Mouse (Mus musculus): ENCODE data around the gene Epb41l4b. TPM values are rescaled to one million over a fixed set of nuclear protein-coding genes. Genes with fewer than 3 reads are reported as not detected.

Epb41l4b gene
- polyA plus RNA-seq, 1 experiment from 2014 or later, result 4.5 TPM

GRCm38 (mm10) chr4:57049281-57049921 is 93.8 kb downstream of the Epb41l4b start:
- Histone ChIP-seq H3K27ac (replicated peaks) (no peak overlapping the region), H3K9me3 (replicated peaks) (no peaks in the 10 kb centered on the region), H3K4me2 (no peak overlapping the region), H3K9ac (replicated peaks) (no peak overlapping the region), H3K36me3 (peaks cover 2% of the 10 kb centered on the region; the same call in 1 of the 2 replicates), H3K27me3 (replicated peaks) (no peaks in the 10 kb centered on the region), H3K4me3 (replicated peaks) (no peak overlapping the region), H3K4me1 (peaks cover 10% of the 10 kb centered on the region)
- no peak for ATAC-seq (ENCODE audit: low FRiP score)
- WGBS, result 53% methylated on average over 5 of the region's 5 CpGs

GRCm38 (mm10) chr4:57048566-57048965 is 94.7 kb downstream of the Epb41l4b start:
- 51% methylated on average over 6 of the region's 6 CpGs for WGBS
- H3K27ac ChIP-seq (replicated peaks), result no peak overlapping the region
- H3K9ac ChIP-seq (replicated peaks), result no peak overlapping the region
- H3K4me2 ChIP-seq, result no peak overlapping the region
- peaks cover 2% of the 10 kb centered on the region; the same call in 1 of the 2 replicates for H3K36me3 ChIP-seq
- no peak overlapping the region for H3K4me3 ChIP-seq (replicated peaks)
- H3K9me3 ChIP-seq (replicated peaks), result no peaks in the 10 kb centered on the region
- ATAC-seq (ENCODE audit: low FRiP score), result no peak
- no peaks in the 10 kb centered on the region for H3K27me3 ChIP-seq (replicated peaks)
- H3K4me1 ChIP-seq, result peaks cover 9% of the 10 kb centered on the region

GRCm38 (mm10) chr4:57046160-57046571 is 97.1 kb downstream of the Epb41l4b start:
- no peaks in the 10 kb centered on the region for H3K27me3 ChIP-seq (replicated peaks)
- no peak overlapping the region for H3K4me3 ChIP-seq (replicated peaks)
- H3K4me2 ChIP-seq, result no peak overlapping the region
- no peak overlapping the region for H3K27ac ChIP-seq (replicated peaks)
- peaks cover 2% of the 10 kb centered on the region; the same call in 1 of the 2 replicates for H3K36me3 ChIP-seq
- 0 out of 2 replicates have a peak, but pooled peaks cover 2% of the 10 kb centered on the region for H3K9me3 ChIP-seq (replicated peaks)
- peaks cover 3% of the 10 kb centered on the region; the same call in 1 of the 2 replicates for H3K4me1 ChIP-seq
- no peak overlapping the region for H3K9ac ChIP-seq (replicated peaks)
- 51% methylated on average over 9 of the region's 9 CpGs for WGBS
- ATAC-seq (ENCODE audit: low FRiP score), result no peak

GRCm38 (mm10) chr4:57043621-57044020 is 99.6 kb downstream of the Epb41l4b start:
- Histone ChIP-seq H3K9me3 (replicated peaks) (0 out of 2 replicates have a peak, but pooled peaks cover 2% of the 10 kb centered on the region), H3K4me1 (peaks cover 15% of the 10 kb centered on the region), H3K4me3 (replicated peaks) (no peak overlapping the region), H3K36me3 (peaks cover 2% of the 10 kb centered on the region; the same call in 1 of the 2 replicates), H3K27ac (replicated peaks) (no peak overlapping the region), H3K9ac (replicated peaks) (no peak overlapping the region), H3K27me3 (replicated peaks) (no peaks in the 10 kb centered on the region), H3K4me2 (no peak overlapping the region)
- 94% methylated on average over 8 of the region's 8 CpGs for WGBS
- ATAC-seq (ENCODE audit: low FRiP score), result no peak

GRCm38 (mm10) chr4:57041661-57042060 is 101.6 kb downstream of the Epb41l4b start:
- no peak overlapping the region for H3K4me3 ChIP-seq (replicated peaks)
- no peak overlapping the region for H3K4me2 ChIP-seq
- no peak for ATAC-seq (ENCODE audit: low FRiP score)
- H3K9ac ChIP-seq (replicated peaks), result no peak overlapping the region
- peaks cover 2% of the 10 kb centered on the region; the same call in 1 of the 2 replicates for H3K36me3 ChIP-seq
- H3K9me3 ChIP-seq (replicated peaks), result 0 out of 2 replicates have a peak, but pooled peaks cover 2% of the 10 kb centered on the region
- no peaks in the 10 kb centered on the region for H3K27me3 ChIP-seq (replicated peaks)
- 92% methylated on average over 6 of the region's 6 CpGs for WGBS
- H3K27ac ChIP-seq (replicated peaks), result no peak overlapping the region
- H3K4me1 ChIP-seq, result peaks cover 15% of the 10 kb centered on the region

- H3K4me1 ChIP-seq, result peaks cover 15% of the 10 kb centered on the region
These were observed 102.0 kb downstream of the Epb41l4b start for GRCm38 (mm10) chr4:57041211-57041610.

DNA sequence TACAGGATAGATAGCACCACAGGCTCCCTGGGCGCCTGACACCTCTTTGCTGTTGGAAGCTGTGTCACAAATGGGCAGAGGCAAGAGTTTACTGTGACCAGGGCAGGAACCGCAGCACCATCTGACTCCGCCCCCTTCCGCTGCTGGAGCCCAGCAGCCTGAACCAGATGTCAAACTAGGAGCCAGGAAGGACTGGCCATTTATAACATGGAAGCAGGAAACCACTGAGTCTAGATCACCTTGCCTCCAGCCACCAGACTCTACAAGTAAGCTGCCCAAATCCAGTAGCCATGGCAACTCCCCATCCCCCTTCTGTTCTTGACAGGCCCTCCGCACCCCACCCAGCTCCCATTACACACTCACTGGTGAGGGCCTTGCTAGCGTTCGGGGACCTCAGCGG is 102.8 kb downstream of the Epb41l4b start:
- ATAC-seq (ENCODE audit: low FRiP score), result no peak
- no peak overlapping the region for H3K27ac ChIP-seq (replicated peaks)
- peaks cover 2% of the 10 kb centered on the region; the same call in 1 of the 2 replicates for H3K36me3 ChIP-seq
- WGBS, result 75% methylated on average over 8 of the region's 8 CpGs
- no peaks in the 10 kb centered on the region for H3K27me3 ChIP-seq (replicated peaks)
- H3K4me1 ChIP-seq, result peaks cover 15% of the 10 kb centered on the region
- no peak overlapping the region for H3K9ac ChIP-seq (replicated peaks)
- H3K9me3 ChIP-seq (replicated peaks), result 0 out of 2 replicates have a peak, but pooled peaks cover 2% of the 10 kb centered on the region
- no peak overlapping the region for H3K4me2 ChIP-seq
- no peak overlapping the region for H3K4me3 ChIP-seq (replicated peaks)

More at GRCm38 (mm10) chr4:57041211-57041610, 102.0 kb downstream of the Epb41l4b start:
- Histone ChIP-seq H3K9me3 (replicated peaks) (0 out of 2 replicates have a peak, but pooled peaks cover 2% of the 10 kb centered on the region), H3K4me3 (replicated peaks) (no peak overlapping the region), H3K27ac (replicated peaks) (no peak overlapping the region), H3K36me3 (peaks cover 2% of the 10 kb centered on the region; the same call in 1 of the 2 replicates), H3K4me2 (no peak overlapping the region), H3K9ac (replicated peaks) (no peak overlapping the region), H3K27me3 (replicated peaks) (no peaks in the 10 kb centered on the region)
- no peak for ATAC-seq (ENCODE audit: low FRiP score)
- 91% methylated on average over 4 of the region's 4 CpGs for WGBS

- Histone ChIP-seq H3K9me3 (replicated peaks) (0 out of 2 replicates have a peak, but pooled peaks cover 2% of the 10 kb centered on the region), H3K4me2 (peak overlapping the region; percentile 59), H3K4me1 (peaks cover 15% of the 10 kb centered on the region), H3K27me3 (replicated peaks) (no peaks in the 10 kb centered on the region), H3K27ac (replicated peaks) (peak overlapping the region; percentile 72), H3K4me3 (replicated peaks) (peak overlapping the region; percentile 29), H3K36me3 (no peaks in the 10 kb centered on the region), H3K9ac (replicated peaks) (peak overlapping the region; percentile 18)
- ATAC-seq (ENCODE audit: low FRiP score), result peak; percentile 85
- 8% methylated on average over 22 of the region's 23 CpGs for WGBS
These were observed 103.9 kb downstream of the Epb41l4b start for GRCm38 (mm10) chr4:57039127-57040031.

GRCm38 (mm10) chr4:57037554-57037953 is 105.7 kb downstream of the Epb41l4b start:
- H3K9ac ChIP-seq (replicated peaks), result no peak overlapping the region
- no peaks in the 10 kb centered on the region for H3K27me3 ChIP-seq (replicated peaks)
- H3K27ac ChIP-seq (replicated peaks), result no peak overlapping the region
- 78% methylated on average over 7 of the region's 7 CpGs for WGBS
- H3K9me3 ChIP-seq (replicated peaks), result 0 out of 2 replicates have a peak, but pooled peaks cover 2% of the 10 kb centered on the region
- H3K36me3 ChIP-seq, result no peaks in the 10 kb centered on the region
- no peak for ATAC-seq (ENCODE audit: low FRiP score)
- no peak overlapping the region for H3K4me2 ChIP-seq
- no peak overlapping the region for H3K4me3 ChIP-seq (replicated peaks)
- H3K4me1 ChIP-seq, result peaks cover 15% of the 10 kb centered on the region

DNA sequence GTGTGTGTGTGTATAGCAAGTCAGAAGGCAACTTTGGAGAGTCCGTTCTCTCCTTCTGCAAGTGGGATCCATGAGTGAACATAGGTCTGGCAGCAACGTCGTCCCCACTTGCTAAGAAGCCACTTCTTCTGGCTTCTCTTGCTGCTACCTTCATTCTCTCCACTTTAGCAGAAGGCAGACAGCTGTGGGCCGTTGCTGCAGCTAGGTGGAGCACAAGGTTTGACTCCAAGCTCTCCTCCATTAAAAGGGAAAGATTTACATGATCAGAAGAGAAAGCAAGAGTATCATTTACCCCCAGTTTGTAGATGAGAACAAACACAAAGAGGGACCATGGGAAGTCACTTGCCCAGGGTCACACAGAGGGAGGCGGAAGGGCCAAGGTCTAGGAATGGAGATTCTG is 109.1 kb downstream of the Epb41l4b start:
- peaks cover 8% of the 10 kb centered on the region for H3K4me1 ChIP-seq
- H3K9ac ChIP-seq (replicated peaks), result no peak overlapping the region
- WGBS, result 82% methylated on average over 5 of the region's 5 CpGs
- no peak overlapping the region for H3K4me3 ChIP-seq (replicated peaks)
- H3K36me3 ChIP-seq, result no peaks in the 10 kb centered on the region
- H3K27ac ChIP-seq (replicated peaks), result no peak overlapping the region
- no peak for ATAC-seq (ENCODE audit: low FRiP score)
- H3K9me3 ChIP-seq (replicated peaks), result no peaks in the 10 kb centered on the region
- H3K27me3 ChIP-seq (replicated peaks), result no peaks in the 10 kb centered on the region
- no peak overlapping the region for H3K4me2 ChIP-seq

- no peak for ATAC-seq (ENCODE audit: low FRiP score)
- no peak overlapping the region for H3K4me3 ChIP-seq (replicated peaks)
- H3K27ac ChIP-seq (replicated peaks), result no peak overlapping the region
- no peaks in the 10 kb centered on the region for H3K9me3 ChIP-seq (replicated peaks)
- no peaks in the 10 kb centered on the region for H3K36me3 ChIP-seq
- 71% methylated on average over 4 of the region's 4 CpGs for WGBS
- H3K4me1 ChIP-seq, result no peaks in the 10 kb centered on the region
- no peak overlapping the region for H3K4me2 ChIP-seq
- H3K27me3 ChIP-seq (replicated peaks), result no peaks in the 10 kb centered on the region
- H3K9ac ChIP-seq (replicated peaks), result no peak overlapping the region
These were observed 111.8 kb downstream of the Epb41l4b start for GRCm38 (mm10) chr4:57031440-57031839.
